Mouse (Mus musculus) thymus, adult 2 months (tissue): ENCODE data around the gene Gm8947. TPM values are rescaled to one million over a fixed set of nuclear protein-coding genes. Genes with fewer than 3 reads are reported as not detected.
"Not testable (repeated sequence)": the region's sequence is repeated elsewhere in the genome, so short reads cannot be mapped to it uniquely, and the experiment has no call there.

ENCODE experiments used
- DNase-seq: peaks from one replicate; pipeline ENCODE4 v3.0.0; 2021
- H3K27ac ChIP-seq: fragments of 200-500 bp; 2 replicates; pipeline ENCODE4 v1.5.1; 2012; ENCODE audit warnings: low read length, control low read depth; ENCODE audit not compliant: control insufficient read depth, insufficient read depth
- H3K27me3 ChIP-seq: fragments of 200-500 bp; 2 replicates; pipeline ENCODE4 v1.6.1; 2012; ENCODE audit warnings: mild to moderate bottlenecking, low read length, moderate library complexity, mixed read lengths; ENCODE audit not compliant: control insufficient read depth, insufficient read depth
- H3K36me3 ChIP-seq: fragments of 200-500 bp; 2 replicates; pipeline ENCODE4 v1.6.1; 2012; ENCODE audit warnings: mild to moderate bottlenecking, low read length, moderate library complexity; ENCODE audit not compliant: control insufficient read depth, insufficient read depth
- H3K4me1 ChIP-seq: fragments of 200-500 bp; replicated peaks from 2 replicates; pipeline ENCODE4 v1.6.1; 2012; ENCODE audit warnings: low read length; ENCODE audit not compliant: control insufficient read depth, insufficient read depth
- H3K4me3 ChIP-seq: fragments of 200-500 bp; 2 replicates; pipeline ENCODE4 v1.5.1; 2012; ENCODE audit warnings: mild to moderate bottlenecking, low read length, control low read depth, moderate library complexity; ENCODE audit not compliant: control insufficient read depth, insufficient read depth
- CTCF ChIP-seq: fragments of 200-500 bp; IDR thresholded peaks from 2 replicates; pipeline ENCODE4 v1.5.1; 2012; ENCODE audit warnings: mild to moderate bottlenecking, control low read depth, low read length, moderate library complexity, borderline replicate concordance; ENCODE audit not compliant: control insufficient read depth, poor library complexity, insufficient read depth; ENCODE audit errors: extremely low read depth
- POLR2A ChIP-seq: fragments of 200-500 bp; IDR thresholded peaks from 2 replicates; pipeline ENCODE4 v1.6.1; 2012; ENCODE audit warnings: mild to moderate bottlenecking, low read length, control low read depth, moderate library complexity; ENCODE audit not compliant: control insufficient read depth, poor library complexity, insufficient read depth; ENCODE audit errors: extremely low read depth
- WGBS: fragments of 180-500 bp; shearing (Covaris S2); methylation state at CpG from one replicate; pipeline ENCODE4 v1.1.7; 2018; 5-methylcytosine and 5-hydroxymethylcytosine counted together
- polyA plus RNA-seq: library from polyadenylated mRNA; depleted of rRNA; stranded (reverse); fragments of >200 nt; gene quantifications from 2 replicates; pipeline ENCODE4 v1.2.3, GENCODE M21; 2012; rRNA removed

Gene Gm8947
- polyA plus RNA-seq = not detected in 2 replicates

DNA sequence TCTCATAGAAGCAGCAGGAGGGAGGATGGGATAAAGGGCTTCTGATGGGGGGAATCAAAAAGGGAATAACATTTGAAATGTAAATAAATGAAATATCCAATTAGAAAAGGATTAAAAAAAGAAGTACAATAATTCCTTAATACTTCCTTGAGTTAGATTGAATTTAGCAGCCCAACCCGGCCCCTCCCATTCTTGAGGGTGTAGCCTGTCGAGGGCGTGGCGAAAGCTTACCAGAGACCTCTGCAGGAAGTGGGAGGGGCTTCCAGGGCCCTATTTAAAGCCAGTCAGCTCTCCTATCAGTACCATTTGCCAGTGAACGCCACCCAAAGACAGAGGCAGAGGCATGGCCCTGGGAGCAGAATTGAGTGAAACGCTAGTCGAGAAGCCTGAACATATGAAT, at the start of gene Gm8947:
TSS of gene Gm8947 (plus strand) at position 302 of the 400 bp plus-strand sequence.
- not testable (repeated sequence) for H3K4me1 ChIP-seq, H3K4me3 ChIP-seq, H3K27ac ChIP-seq, DNase-seq, H3K36me3 ChIP-seq, H3K27me3 ChIP-seq
- 93% methylated on average over 2 of the region's 7 CpGs for WGBS

DNA sequence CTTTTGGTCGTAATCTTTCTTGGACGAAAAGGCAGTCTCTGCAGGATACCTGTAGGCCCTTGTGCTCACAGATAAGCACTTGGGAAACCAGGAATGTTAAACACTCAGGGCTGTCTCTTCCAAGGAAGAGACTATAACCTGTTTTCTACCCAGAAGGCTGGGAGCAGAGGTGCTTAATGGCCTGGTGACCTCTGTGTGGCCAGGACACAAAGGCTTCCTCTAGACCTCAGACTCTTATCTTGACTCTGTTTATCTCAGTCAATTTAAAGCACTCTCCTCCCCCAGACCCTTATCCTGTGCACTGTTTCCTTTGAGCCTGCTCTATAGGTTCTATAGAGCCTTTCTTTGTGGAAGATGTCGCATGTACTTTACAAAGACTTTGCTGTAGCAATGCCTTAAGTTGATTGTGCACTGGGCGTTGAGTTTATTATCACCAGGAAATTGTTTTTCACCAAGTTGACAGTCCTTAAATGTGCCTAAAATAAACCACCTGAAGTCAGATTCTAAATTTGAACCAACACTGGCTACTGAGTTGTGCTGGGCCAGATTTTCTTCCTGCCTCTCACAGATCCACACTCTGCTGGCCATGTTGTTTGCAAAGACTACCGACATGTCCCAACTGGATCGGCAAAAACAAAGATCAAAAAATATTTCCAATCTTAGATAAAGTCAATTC, 47.6 kb upstream of the Gm8947 start:
- TF ChIP-seq CTCF (no peak), POLR2A (no peak)
- H3K4me1 ChIP-seq = no peaks in the 10 kb centered on the region
- no peaks in the 10 kb centered on the region for H3K36me3 ChIP-seq
- H3K27me3 ChIP-seq = no peaks in the 10 kb centered on the region
- H3K4me3 ChIP-seq = no peak overlapping the region
- 94% methylated on average over 6 of the region's 6 CpGs for WGBS
- no peak for DNase-seq
- H3K27ac ChIP-seq = no peak overlapping the region

GRCm38 (mm10) chr1:151147801-151148200, 44.4 kb upstream of the Gm8947 start:
- TF ChIP-seq POLR2A = no peak
- no peak for TF ChIP-seq CTCF
- H3K27me3 ChIP-seq = no peaks in the 10 kb centered on the region
- no peaks in the 10 kb centered on the region for H3K4me1 ChIP-seq
- H3K36me3 ChIP-seq = no peaks in the 10 kb centered on the region
- no peak for DNase-seq
- no peak overlapping the region for H3K27ac ChIP-seq
- no peak overlapping the region for H3K4me3 ChIP-seq

GRCm38 (mm10) chr1:151150211-151150610, 42.0 kb upstream of the Gm8947 start:
- no peak for DNase-seq
- WGBS = 95% methylated on average over 7 of the region's 7 CpGs
- no peaks in the 10 kb centered on the region for H3K36me3 ChIP-seq
- no peaks in the 10 kb centered on the region for H3K4me1 ChIP-seq
- no peak overlapping the region for H3K4me3 ChIP-seq
- no peak overlapping the region for H3K27ac ChIP-seq
- TF ChIP-seq CTCF (no peak), POLR2A (no peak)
- H3K27me3 ChIP-seq = no peaks in the 10 kb centered on the region

DNA sequence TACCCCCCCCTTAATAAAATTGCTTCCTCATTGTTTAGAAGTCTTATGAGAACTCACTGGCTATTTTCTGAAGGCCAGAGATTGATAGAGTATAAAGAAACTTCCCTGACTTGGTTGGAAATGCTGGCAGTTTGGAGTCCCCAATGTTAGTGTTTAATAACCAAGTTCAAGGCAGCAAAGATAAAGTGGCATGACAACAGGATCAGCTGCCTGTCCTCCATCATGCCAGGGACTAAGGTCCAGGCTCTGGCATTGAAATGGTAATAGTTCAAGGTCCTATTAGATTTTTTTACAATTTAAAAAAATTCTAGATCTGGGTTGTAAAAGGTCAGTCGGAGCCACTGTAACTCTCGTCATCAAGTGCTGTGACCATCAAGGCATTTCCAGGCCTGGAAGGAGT, 41.1 kb upstream of the Gm8947 start:
- Histone ChIP-seq H3K4me1 (no peaks in the 10 kb centered on the region), H3K27me3 (no peaks in the 10 kb centered on the region), H3K27ac (no peak overlapping the region), H3K4me3 (no peak overlapping the region), H3K36me3 (no peaks in the 10 kb centered on the region)
- DNase-seq = no peak
- 92% methylated on average over 2 of the region's 2 CpGs for WGBS
- TF ChIP-seq POLR2A (no peak), CTCF (no peak)

GRCm38 (mm10) chr1:151153056-151153652, 39.0 kb upstream of the Gm8947 start:
- no peaks in the 10 kb centered on the region for H3K36me3 ChIP-seq
- 95% methylated on average over 6 of the region's 6 CpGs for WGBS
- no peak for DNase-seq
- H3K27me3 ChIP-seq = no peaks in the 10 kb centered on the region
- H3K27ac ChIP-seq = no peak overlapping the region
- H3K4me1 ChIP-seq = no peaks in the 10 kb centered on the region
- TF ChIP-seq POLR2A (no peak), CTCF (no peak)
- H3K4me3 ChIP-seq = no peak overlapping the region

GRCm38 (mm10) chr1:151154131-151154530, 38.0 kb upstream of the Gm8947 start:
- not testable (repeated sequence) for H3K27ac ChIP-seq, DNase-seq, H3K27me3 ChIP-seq, H3K4me3 ChIP-seq, H3K4me1 ChIP-seq, H3K36me3 ChIP-seq
- 95% methylated on average over 9 of the region's 9 CpGs for WGBS
